Mouse (Mus musculus) forebrain, embryonic 11.5 days (tissue): ENCODE data around the gene Tmem87b. TPM values are rescaled to one million over a fixed set of nuclear protein-coding genes. Genes with fewer than 3 reads are reported as not detected.

ENCODE experiments used
- ATAC-seq: fragments of 200-750 bp; cut with Nextera tagmentation; replicated peaks from 2 replicates; pipeline ENCODE4 v1.8.0; 2017; ENCODE audit warnings: moderate TSS enrichment; ENCODE audit not compliant: low FRiP score
- DNase-seq: peaks from one replicate; pipeline ENCODE4 v3.0.0-alpha.2; 2017; ENCODE audit warnings: low spot score
- H3K27ac ChIP-seq: fragments of 300-500 bp; sonication (generic); 2 replicates; pipeline ENCODE4 v1.5.1; 2014; ENCODE audit warnings: low read depth, low read length
- H3K27me3 ChIP-seq: fragments of 300-500 bp; sonication (generic); 2 replicates; pipeline ENCODE4 v1.6.1; 2014; ENCODE audit warnings: mild to moderate bottlenecking, low read length, mixed read lengths; ENCODE audit not compliant: control insufficient read depth, insufficient read depth
- H3K36me3 ChIP-seq: fragments of 300-500 bp; sonication (generic); 2 replicates; pipeline ENCODE4 v1.6.1; 2014; ENCODE audit warnings: mild to moderate bottlenecking, low read length, moderate library complexity, mixed read lengths; ENCODE audit not compliant: control insufficient read depth, insufficient read depth
- H3K4me1 ChIP-seq: fragments of 300-500 bp; sonication (generic); replicated peaks from 2 replicates; pipeline ENCODE4 v1.6.1; 2014; ENCODE audit warnings: low read length, mixed read lengths; ENCODE audit not compliant: control insufficient read depth, insufficient read depth
- H3K4me2 ChIP-seq: fragments of 300-500 bp; sonication (generic); 2 replicates; pipeline ENCODE4 v1.6.1; 2014; ENCODE audit warnings: low read depth, mild to moderate bottlenecking, low read length, moderate library complexity, mixed read lengths; ENCODE audit not compliant: severe bottlenecking
- H3K4me3 ChIP-seq: fragments of 300-500 bp; sonication (generic); 2 replicates; pipeline ENCODE4 v1.5.1; 2014; ENCODE audit warnings: low read depth, low read length
- H3K9ac ChIP-seq: fragments of 300-500 bp; sonication (generic); 2 replicates; pipeline ENCODE4 v1.6.1; 2014; ENCODE audit warnings: low read length
- H3K9me3 ChIP-seq: fragments of 300-500 bp; sonication (generic); 2 replicates; pipeline ENCODE4 v1.6.1; 2016; ENCODE audit warnings: low read length, mixed read lengths; ENCODE audit not compliant: control insufficient read depth
- WGBS: fragments of 180-500 bp; shearing (Covaris S2); extraction: QIAGEN DNeasy Blood & Tissue Kit; methylation state at CpG from one replicate; pipeline ENCODE4 v1.1.7; 2014; 5-methylcytosine and 5-hydroxymethylcytosine counted together
- polyA plus RNA-seq: library from polyadenylated mRNA; unstranded; fragments of >200 nt; fragmentation: Nextera tagmentation; extraction: Ambion mirVana; gene quantifications from 2 replicates; pipeline ENCODE4 v1.2.1, GENCODE M21; 2014

Gene Tmem87b
- polyA plus RNA-seq = 21.9 and 24.2 TPM in 2 replicates

DNA sequence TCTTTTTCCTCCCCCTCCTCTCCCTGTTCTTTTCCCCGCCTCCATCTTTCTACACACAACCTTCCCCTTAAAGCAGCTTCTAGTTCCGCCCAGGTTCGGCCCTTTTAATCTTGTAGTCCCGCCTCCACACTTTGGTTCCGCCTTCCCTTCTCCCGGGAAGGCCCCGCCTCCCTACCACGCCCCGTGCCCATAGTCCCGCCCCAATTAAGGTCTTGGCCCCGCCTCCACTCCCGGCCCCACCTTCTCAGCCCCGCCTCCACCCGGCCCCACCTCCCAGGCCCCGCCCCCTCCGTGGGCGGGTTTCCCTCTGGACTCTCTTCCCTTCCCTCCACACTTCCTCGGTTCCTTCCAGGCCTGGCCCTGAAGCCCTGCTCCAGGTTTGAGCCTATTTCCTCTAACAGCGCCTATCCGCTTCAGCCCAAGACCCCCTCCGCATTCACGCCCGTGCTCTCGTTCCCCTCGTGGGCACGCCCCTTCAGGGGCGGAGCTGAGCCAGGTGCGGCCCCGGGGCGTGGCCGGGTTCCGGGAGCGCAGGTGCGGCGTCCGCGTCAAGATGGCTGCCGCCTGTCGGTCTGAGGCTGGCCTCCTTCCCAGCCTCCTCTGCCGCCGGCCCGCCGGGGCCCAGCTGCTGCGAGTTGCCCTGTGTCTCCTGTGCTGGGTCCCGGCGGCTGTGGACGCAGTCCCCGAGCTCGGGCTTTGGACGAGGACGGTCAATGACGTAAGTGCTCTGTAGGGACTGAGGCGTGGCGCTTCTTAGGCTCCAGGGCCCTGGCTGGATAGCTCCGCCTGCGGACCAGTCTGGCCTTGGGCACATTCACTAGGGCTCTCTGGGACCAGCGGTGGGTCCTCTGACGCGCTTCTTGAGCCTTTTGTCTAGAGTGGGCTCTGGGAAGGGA, at the start of gene Tmem87b:
Tmem87b (plus strand) TSS at position 333 of the 896 bp plus-strand sequence.
- Histone ChIP-seq H3K4me2 (peak within 1 kb of the TSS; percentile 57), H3K9ac (peak within 1 kb of the TSS; percentile 84), H3K27ac (peak within 1 kb of the TSS; percentile 94), H3K9me3 (no peaks in the 10 kb centered on the region), H3K36me3 (no peaks in the 10 kb centered on the region), H3K27me3 (no peaks in the 10 kb centered on the region), H3K4me1 (no peaks in the 10 kb centered on the region), H3K4me3 (peak within 1 kb of the TSS; percentile 80)
- under 1% methylated on average over 58 of the region's 59 CpGs for WGBS
- DNase-seq (peak; percentile 99), ATAC-seq (peak; percentile 91)

GRCm38 (mm10) chr2:128768545-128769247, 49.2 kb upstream of the Tmem87b start:
- Histone ChIP-seq H3K27me3 (no peaks in the 10 kb centered on the region), H3K9me3 (no peaks in the 10 kb centered on the region), H3K36me3 (no peaks in the 10 kb centered on the region), H3K4me1 (no peaks in the 10 kb centered on the region), H3K4me3 (no peak overlapping the region), H3K27ac (no peak overlapping the region), H3K9ac (no peak overlapping the region), H3K4me2 (no peak overlapping the region)
- ATAC-seq (no peak), DNase-seq (no peak)
- 82% methylated on average over 4 of the region's 4 CpGs for WGBS

- Histone ChIP-seq H3K4me2 (no peak overlapping the region), H3K36me3 (no peaks in the 10 kb centered on the region), H3K4me1 (no peaks in the 10 kb centered on the region), H3K9ac (no peak overlapping the region), H3K4me3 (no peak overlapping the region), H3K9me3 (no peaks in the 10 kb centered on the region), H3K27ac (no peak overlapping the region), H3K27me3 (no peaks in the 10 kb centered on the region)
- 89% methylated on average over 6 of the region's 6 CpGs for WGBS
- DNase-seq (no peak), ATAC-seq (no peak)
Observed at GRCm38 (mm10) chr2:128770557-128770956, 47.4 kb upstream of the Tmem87b start.

- H3K4me3 ChIP-seq = no peak overlapping the region
- no peaks in the 10 kb centered on the region for H3K9me3 ChIP-seq
- H3K4me1 ChIP-seq = no peaks in the 10 kb centered on the region
- H3K27ac ChIP-seq = no peak overlapping the region
- H3K36me3 ChIP-seq = no peaks in the 10 kb centered on the region
- no peaks in the 10 kb centered on the region for H3K27me3 ChIP-seq
- H3K4me2 ChIP-seq = no peak overlapping the region
- ATAC-seq (no peak), DNase-seq (no peak)
- 94% methylated on average over 4 of the region's 4 CpGs for WGBS
- H3K9ac ChIP-seq = no peak overlapping the region
Observed at GRCm38 (mm10) chr2:128771048-128771447, 46.9 kb upstream of the Tmem87b start.

DNA sequence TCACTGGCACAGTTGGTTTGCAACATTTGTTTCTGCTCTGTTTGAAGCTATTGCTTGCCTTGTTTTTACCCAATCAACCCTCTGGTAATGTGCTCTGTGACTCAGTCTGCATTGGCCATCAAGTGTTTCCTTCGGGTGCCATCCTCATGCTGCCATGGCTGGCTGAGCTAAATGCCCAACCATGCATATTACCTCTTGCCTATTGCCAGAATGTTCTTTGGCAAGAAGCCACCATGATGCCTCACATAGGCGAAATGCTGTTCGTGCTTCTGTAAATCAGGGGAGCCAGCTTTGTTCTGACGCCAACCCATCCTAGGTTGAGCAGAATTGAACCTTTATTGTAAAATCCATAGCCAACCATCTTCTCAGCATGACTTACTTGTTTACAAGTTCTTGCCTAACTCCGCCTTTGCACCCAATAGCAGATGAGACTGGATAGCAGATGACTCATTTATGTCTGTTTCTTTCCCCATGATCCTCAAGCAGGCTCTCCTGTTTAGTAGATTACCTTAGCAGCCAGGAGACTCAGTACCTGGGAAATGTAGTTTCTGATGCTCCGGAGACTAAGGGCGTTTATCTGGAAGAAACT, 46.1 kb upstream of the Tmem87b start:
- H3K9me3 ChIP-seq = no peaks in the 10 kb centered on the region
- DNase-seq (no peak), ATAC-seq (no peak)
- 92% methylated on average over 7 of the region's 7 CpGs for WGBS
- no peak overlapping the region for H3K27ac ChIP-seq
- no peak overlapping the region for H3K4me2 ChIP-seq
- H3K4me3 ChIP-seq = no peak overlapping the region
- H3K9ac ChIP-seq = no peak overlapping the region
- no peaks in the 10 kb centered on the region for H3K4me1 ChIP-seq
- H3K36me3 ChIP-seq = no peaks in the 10 kb centered on the region
- no peaks in the 10 kb centered on the region for H3K27me3 ChIP-seq

DNA sequence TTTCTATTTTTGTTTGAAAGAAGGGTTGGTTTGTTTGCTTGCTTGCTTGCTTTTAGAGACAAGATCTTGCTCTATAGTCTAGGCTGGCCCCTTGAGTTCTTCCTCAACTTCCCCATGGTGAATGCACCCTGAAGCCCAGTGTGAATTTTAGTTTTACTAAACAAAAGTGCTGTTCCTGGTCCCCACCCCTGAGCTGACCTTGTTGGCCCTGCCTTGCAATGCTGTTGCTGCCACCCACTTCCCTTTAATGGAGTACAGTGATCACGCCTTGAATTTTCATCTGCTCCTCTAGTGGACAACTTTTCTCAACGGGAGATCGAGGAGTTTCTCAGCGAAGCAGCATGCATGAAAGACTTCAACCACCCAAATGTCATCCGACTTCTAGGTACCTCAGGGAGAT, 35.7 kb upstream of the Tmem87b start:
- Histone ChIP-seq H3K9ac (no peak overlapping the region), H3K36me3 (no peaks in the 10 kb centered on the region), H3K4me2 (no peak overlapping the region), H3K9me3 (no peaks in the 10 kb centered on the region), H3K4me1 (no peaks in the 10 kb centered on the region), H3K27me3 (no peaks in the 10 kb centered on the region), H3K4me3 (no peak overlapping the region), H3K27ac (no peak overlapping the region)
- DNase-seq (no peak), ATAC-seq (no peak)
- 91% methylated on average over 5 of the region's 5 CpGs for WGBS

- 75% methylated on average over 10 of the region's 10 CpGs for WGBS
- H3K27ac ChIP-seq = no peak overlapping the region
- H3K4me2 ChIP-seq = no peak overlapping the region
- no peaks in the 10 kb centered on the region for H3K4me1 ChIP-seq
- H3K9ac ChIP-seq = no peak overlapping the region
- H3K36me3 ChIP-seq = no peaks in the 10 kb centered on the region
- no peaks in the 10 kb centered on the region for H3K9me3 ChIP-seq
- H3K4me3 ChIP-seq = no peak overlapping the region
- H3K27me3 ChIP-seq = no peaks in the 10 kb centered on the region
- DNase-seq = no peak
- no peak for ATAC-seq
Observed at GRCm38 (mm10) chr2:128783660-128784345, 34.1 kb upstream of the Tmem87b start.

DNA sequence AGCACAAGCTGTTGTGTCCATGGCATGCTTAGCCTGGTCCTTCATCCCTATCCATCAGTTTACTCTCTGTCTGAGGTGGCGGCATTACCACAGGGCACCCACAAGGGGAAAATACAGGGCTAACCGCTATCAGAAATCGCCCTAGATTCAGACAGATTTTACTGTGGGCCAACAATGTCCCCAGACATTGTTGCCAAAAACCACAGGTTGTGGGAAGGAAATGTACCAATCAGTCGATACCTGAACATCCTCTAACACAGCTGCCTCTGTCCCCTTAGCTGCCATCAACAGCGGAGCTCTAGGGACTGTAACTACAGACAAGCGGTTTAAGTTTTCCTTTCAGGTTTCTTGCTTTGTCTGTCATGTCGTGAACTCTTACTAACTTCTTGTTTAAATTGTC, 33.1 kb upstream of the Tmem87b start:
- Histone ChIP-seq H3K36me3 (no peaks in the 10 kb centered on the region), H3K9me3 (no peaks in the 10 kb centered on the region), H3K4me2 (no peak overlapping the region), H3K27me3 (no peaks in the 10 kb centered on the region), H3K9ac (no peak overlapping the region), H3K4me3 (no peak overlapping the region), H3K4me1 (no peaks in the 10 kb centered on the region), H3K27ac (no peak overlapping the region)
- ATAC-seq (no peak), DNase-seq (no peak)
- WGBS = 93% methylated on average over 7 of the region's 7 CpGs
